Mouse (Mus musculus): ENCODE data around the gene Gm26920.

DNA sequence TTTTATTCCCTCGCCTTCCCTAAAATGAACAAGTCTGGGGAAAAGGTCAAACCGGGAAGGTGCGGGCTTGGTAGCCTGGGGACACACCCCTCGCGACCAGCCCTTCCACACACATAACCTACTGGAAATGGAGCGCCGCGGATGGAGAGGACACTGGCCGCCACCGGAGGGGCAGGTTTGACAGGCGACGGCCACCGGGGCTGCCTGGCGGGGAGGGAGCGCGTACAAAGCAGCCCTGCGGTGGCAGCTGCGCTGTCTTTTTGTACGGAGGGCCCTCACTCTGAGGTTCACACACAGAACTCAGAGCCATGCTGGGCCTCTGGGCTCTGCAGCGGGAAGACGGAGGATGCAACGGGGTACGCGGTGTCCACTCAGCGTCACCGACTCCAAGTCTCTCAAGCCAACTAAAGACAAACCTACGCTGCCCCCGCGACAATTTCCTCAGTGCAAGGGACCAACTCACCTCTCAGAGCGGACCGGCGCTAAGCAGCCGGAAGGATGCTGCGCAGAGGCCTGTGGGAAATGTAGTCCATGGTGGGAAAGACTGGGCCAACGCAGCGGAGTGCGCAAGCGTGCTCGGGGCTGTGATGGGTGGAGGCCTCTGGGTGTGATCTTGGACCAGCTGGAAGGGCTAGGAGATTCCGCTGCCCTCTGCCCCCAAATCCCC lies 39.2 kb downstream of the Gm26920 start, which contains the start of gene Zfp14:
- TF ChIP-seq POLR2A (IDR thresholded peaks at IDR 0.05; ENCODE audit: low read depth, low read length) = peak; percentile 63
- TF ChIP-seq CTCF (IDR thresholded peaks at IDR 0.05; ENCODE audit: borderline replicate concordance, insufficient read depth, low read length) = no peak

Data from embryonic fibroblast, embryonic 13.5 days (primary cell).